Mouse (Mus musculus): ENCODE results near the gene Cngb1. TPM values are rescaled to one million over a fixed set of nuclear protein-coding genes. Genes with fewer than 3 reads are reported as not detected.

The Cngb1 gene
- polyA plus RNA-seq, 1 experiment from 2014 or later, result 0.94 TPM

GRCm38 (mm10) chr8:95202649-95203275, 103.6 kb downstream of the Cngb1 start, which contains the start of gene Kifc3:
Gene Kifc3, minus strand, starts transcription at chr8:95202812.
- Histone ChIP-seq H3K4me3 (replicated peaks) (peak within 1 kb of the TSS; percentile 24), H3K9me3 (no peaks in the 10 kb centered on the region), H3K36me3 (no peaks in the 10 kb centered on the region), H3K27me3 (replicated peaks) (no peaks in the 10 kb centered on the region), H3K9ac (no peak within 1 kb of the TSS), H3K27ac (peak within 1 kb of the TSS; percentile 13; the same call in 1 of the 2 replicates), H3K4me2 (replicated peaks) (peak within 1 kb of the TSS; percentile 41), H3K4me1 (replicated peaks) (0 out of 2 replicates have a peak, but pooled peaks cover 4% of the 10 kb centered on the region)
- peak; percentile 85 for ATAC-seq
- WGBS, result 38% methylated on average over 14 of the region's 14 CpGs

- ATAC-seq, result peak; percentile 9; the same call in 1 of the 2 replicates
- no peak overlapping the region for H3K9ac ChIP-seq
- 0 out of 2 replicates have a peak, but pooled peaks cover 4% of the 10 kb centered on the region for H3K4me1 ChIP-seq (replicated peaks)
- peak overlapping the region; percentile 24 for H3K4me3 ChIP-seq (replicated peaks)
- H3K36me3 ChIP-seq, result no peaks in the 10 kb centered on the region
- H3K27me3 ChIP-seq (replicated peaks), result no peaks in the 10 kb centered on the region
- peak overlapping the region; percentile 41 for H3K4me2 ChIP-seq (replicated peaks)
- 66% methylated on average over 8 of the region's 8 CpGs for WGBS
- no peaks in the 10 kb centered on the region for H3K9me3 ChIP-seq
- H3K27ac ChIP-seq, result peak overlapping the region; percentile 13; the same call in 1 of the 2 replicates
These were observed 104.3 kb downstream of the Cngb1 start for GRCm38 (mm10) chr8:95202056-95202570.

GRCm38 (mm10) chr8:95201491-95201890, 104.9 kb downstream of the Cngb1 start:
- no peak for ATAC-seq
- Histone ChIP-seq H3K9ac (no peak overlapping the region), H3K27me3 (replicated peaks) (no peaks in the 10 kb centered on the region), H3K4me2 (replicated peaks) (peak overlapping the region; percentile 22; the same call in 1 of the 2 replicates), H3K36me3 (no peaks in the 10 kb centered on the region), H3K4me1 (replicated peaks) (0 out of 2 replicates have a peak, but pooled peaks cover 4% of the 10 kb centered on the region), H3K9me3 (no peaks in the 10 kb centered on the region), H3K4me3 (replicated peaks) (no peak overlapping the region; the same call in 1 of the 2 replicates), H3K27ac (no peak overlapping the region)
- 59% methylated on average over 7 of the region's 7 CpGs for WGBS

- Histone ChIP-seq H3K9me3 (no peaks in the 10 kb centered on the region), H3K27me3 (replicated peaks) (no peaks in the 10 kb centered on the region), H3K4me3 (replicated peaks) (no peak overlapping the region), H3K4me1 (replicated peaks) (0 out of 2 replicates have a peak, but pooled peaks cover 4% of the 10 kb centered on the region), H3K27ac (no peak overlapping the region), H3K36me3 (no peaks in the 10 kb centered on the region), H3K4me2 (replicated peaks) (no peak overlapping the region), H3K9ac (0 out of 2 replicates have a peak overlapping the region, but pooled peaks have one; percentile 4)
- ATAC-seq, result peak; percentile 37; the same call in 1 of the 2 replicates
- 58% methylated on average over 9 of the region's 9 CpGs for WGBS
These were observed 106.4 kb downstream of the Cngb1 start for GRCm38 (mm10) chr8:95200001-95200405.

GRCm38 (mm10) chr8:95195728-95196127, 110.7 kb downstream of the Cngb1 start:
- 58% methylated on average over 11 of the region's 11 CpGs for WGBS

GRCm38 (mm10) chr8:95191497-95192175, 114.7 kb downstream of the Cngb1 start:
- no peaks in the 10 kb centered on the region for H3K4me1 ChIP-seq (replicated peaks)
- no peak overlapping the region for H3K4me2 ChIP-seq (replicated peaks)
- H3K9ac ChIP-seq, result no peak overlapping the region
- 83% methylated on average over 9 of the region's 9 CpGs for WGBS
- no peaks in the 10 kb centered on the region for H3K9me3 ChIP-seq
- H3K27me3 ChIP-seq (replicated peaks), result no peaks in the 10 kb centered on the region
- no peaks in the 10 kb centered on the region for H3K36me3 ChIP-seq
- peak; percentile 58 for ATAC-seq
- no peak overlapping the region for H3K27ac ChIP-seq
- H3K4me3 ChIP-seq (replicated peaks), result no peak overlapping the region

More at GRCm38 (mm10) chr8:95195728-95196127, 110.7 kb downstream of the Cngb1 start:
- Histone ChIP-seq H3K4me2 (replicated peaks) (no peak overlapping the region), H3K27ac (no peak overlapping the region), H3K4me1 (replicated peaks) (no peaks in the 10 kb centered on the region), H3K27me3 (replicated peaks) (no peaks in the 10 kb centered on the region), H3K9ac (no peak overlapping the region), H3K9me3 (no peaks in the 10 kb centered on the region), H3K4me3 (replicated peaks) (no peak overlapping the region), H3K36me3 (no peaks in the 10 kb centered on the region)
- ATAC-seq, result no peak

Other genes with a start within 250 kb of the Cngb1 start
- 13.9 and 14.6 TPM in 2 replicates for gene Katnb1, start 225.4 kb downstream of the Cngb1 start, polyA plus RNA-seq (2015; fragmentation: Nextera tagmentation; extraction: Ambion mirVana)
- gene Kifc3, start 103.8 kb downstream of the Cngb1 start, polyA plus RNA-seq (2015; fragmentation: Nextera tagmentation; extraction: Ambion mirVana), result 28.6 and 31.3 TPM in 2 replicates
- 0.37 TPM in 1 of 2 replicates, not detected in the other for gene Tepp, start 4.0 kb upstream of the Cngb1 start, polyA plus RNA-seq (2015; fragmentation: Nextera tagmentation; extraction: Ambion mirVana)
- 5.7 and 5.9 TPM in 2 replicates for gene Zfp319, start 25.4 kb upstream of the Cngb1 start, polyA plus RNA-seq (2015; fragmentation: Nextera tagmentation; extraction: Ambion mirVana)
- gene Usb1, start 25.7 kb upstream of the Cngb1 start, polyA plus RNA-seq (2015; fragmentation: Nextera tagmentation; extraction: Ambion mirVana), result 40.1 and 41.2 TPM in 2 replicates
- gene Mmp15, start 45.7 kb upstream of the Cngb1 start, polyA plus RNA-seq (2015; fragmentation: Nextera tagmentation; extraction: Ambion mirVana), result 13.8 and 14.8 TPM in 2 replicates
- 114 and 123 TPM in 2 replicates for gene Cfap20, start 128.3 kb upstream of the Cngb1 start, polyA plus RNA-seq (2015; fragmentation: Nextera tagmentation; extraction: Ambion mirVana)
- gene Csnk2a2, start 183.5 kb upstream of the Cngb1 start, polyA plus RNA-seq (2015; fragmentation: Nextera tagmentation; extraction: Ambion mirVana), result 10.5 and 11.5 TPM in 2 replicates
- 0.18 and 0.21 TPM in 2 replicates for gene Ccdc113, start 227.5 kb upstream of the Cngb1 start, polyA plus RNA-seq (2015; fragmentation: Nextera tagmentation; extraction: Ambion mirVana)

All from intestine, embryonic 15.5 days (tissue).